Comparison of ENCODE assay signal across 22 mouse cellular contexts in genomic region chr6:120227068-120227467, GRCm38 (mm10).
A peak's percentile ranks its signal among the peaks of the same experiment; 100 is the strongest.
DNase-seq lines count a peak whose midpoint lies in the region; ATAC-seq and TF ChIP-seq lines count a peak whose summit lies in the region.
"Had no signal": no experiment of that assay in that cellular context is flagged by ENCODE, and none has a peak within 500 bp of the region (broad histone marks: within the 10 kb centered on the region; RNA-seq: fewer than 3 reads in every experiment).

No protein-coding gene starts in this region.

- TF ChIP-seq CTCF in small intestine, adult 2 months (IDR thresholded peaks at IDR 0.05; ENCODE audit: extremely low read depth, insufficient read length, insufficient replicate concordance, low read depth, low read length), result no peak
- TF ChIP-seq CTCF in left cerebral cortex, adult 2 months (IDR thresholded peaks at IDR 0.05), result no peak

- no peaks in the 10 kb centered on the region for H3K9me3 ChIP-seq in intestine, embryonic 15.5 days
- H3K9me3 ChIP-seq in intestine, embryonic 16.5 days (ENCODE audit: control insufficient read depth, low read length), result no peaks in the 10 kb centered on the region
- H3K9me3 ChIP-seq: embryonic facial prominence, embryonic 13.5 days; embryonic facial prominence, embryonic 15.5 days; forebrain, embryonic 10.5 days; forebrain, embryonic 12.5 days had no signal

- DNase-seq in left cerebral cortex, adult 2 months (ENCODE audit: extremely low spot score in 1 of 2, low spot score in 2 of 2), result no peak
- DNase-seq in urinary bladder, adult 2 months (ENCODE audit: low spot score), result no peak
- DNase-seq: adrenal gland, adult 2 months; adrenal gland, postnatal 10 days; adrenal gland, postnatal 25 days; cerebellum, adult 11 months; cerebellum, adult 18-20 months; cerebellum, adult 8-10 months; cerebellum, adult 9-11 months; cerebellum, postnatal 14 days; cerebellum, postnatal 36 days; embryo, embryonic 11 days had no signal

- H3K4me3 ChIP-seq in intestine, embryonic 15.5 days (replicated peaks), result no peak overlapping the region
- no peak overlapping the region for H3K4me3 ChIP-seq in intestine, embryonic 16.5 days (ENCODE audit: low read length)
- no peak overlapping the region for H3K4me3 ChIP-seq in small intestine, adult 2 months (ENCODE audit: low read depth, low read length)
- no peak overlapping the region for H3K4me3 ChIP-seq in left cerebral cortex, adult 2 months
- H3K4me3 ChIP-seq: embryonic facial prominence, embryonic 13.5 days; embryonic facial prominence, embryonic 15.5 days; erythroblast, embryonic 14.5 days; forebrain, embryonic 10.5 days; forebrain, embryonic 12.5 days had no signal

- no peak overlapping the region for H3K9ac ChIP-seq in intestine, embryonic 15.5 days
- no peak overlapping the region for H3K9ac ChIP-seq in intestine, embryonic 16.5 days (ENCODE audit: low read depth, low read length)
- H3K9ac ChIP-seq: embryonic facial prominence, embryonic 13.5 days; embryonic facial prominence, embryonic 15.5 days; forebrain, embryonic 12.5 days had no signal

- H3K27me3 ChIP-seq in intestine, embryonic 15.5 days (replicated peaks), result no peaks in the 10 kb centered on the region
- H3K27me3 ChIP-seq in intestine, embryonic 16.5 days (replicated peaks; ENCODE audit: control insufficient read depth, insufficient read depth, low read length), result no peaks in the 10 kb centered on the region
- H3K27me3 ChIP-seq in small intestine, adult 2 months (ENCODE audit: control insufficient read depth, insufficient read depth, low read length), result no peaks in the 10 kb centered on the region
- H3K27me3 ChIP-seq: embryonic facial prominence, embryonic 13.5 days; embryonic facial prominence, embryonic 15.5 days; forebrain, embryonic 12.5 days had no signal

- no peaks in the 10 kb centered on the region for H3K36me3 ChIP-seq in intestine, embryonic 15.5 days
- H3K36me3 ChIP-seq in intestine, embryonic 16.5 days (ENCODE audit: control insufficient read depth, insufficient read depth, low read length), result no peaks in the 10 kb centered on the region
- no peaks in the 10 kb centered on the region; the same call in 1 of the 2 replicates for H3K36me3 ChIP-seq in small intestine, adult 2 months (ENCODE audit: control insufficient read depth, insufficient read depth, low read length)
- H3K36me3 ChIP-seq: embryonic facial prominence, embryonic 13.5 days; embryonic facial prominence, embryonic 15.5 days; forebrain, embryonic 10.5 days; forebrain, embryonic 12.5 days had no signal

- no peak for TF ChIP-seq POLR2A in small intestine, adult 2 months (IDR thresholded peaks at IDR 0.05; ENCODE audit: low read depth, low read length)

- 0 out of 2 replicates have a peak overlapping the region, but pooled peaks have one; percentile 41 for H3K27ac ChIP-seq in intestine, embryonic 15.5 days
- peak overlapping the region; percentile 80 for H3K27ac ChIP-seq in intestine, embryonic 16.5 days (ENCODE audit: low read length)
- H3K27ac ChIP-seq in small intestine, adult 2 months (ENCODE audit: insufficient read depth, low read depth, low read length), result peak overlapping the region; percentile 90
- H3K27ac ChIP-seq in left cerebral cortex, adult 2 months, result no peak overlapping the region
- H3K27ac ChIP-seq: embryonic facial prominence, embryonic 13.5 days; embryonic facial prominence, embryonic 15.5 days; forebrain, embryonic 10.5 days; forebrain, embryonic 12.5 days had no signal

- H3K4me1 ChIP-seq in intestine, embryonic 15.5 days (replicated peaks), result no peaks in the 10 kb centered on the region
- H3K4me1 ChIP-seq in intestine, embryonic 16.5 days (ENCODE audit: control insufficient read depth, insufficient read depth, low read length), result peaks cover 2% of the 10 kb centered on the region; the same call in 1 of the 2 replicates
- H3K4me1 ChIP-seq in small intestine, adult 2 months (ENCODE audit: control insufficient read depth, insufficient read depth, insufficient read length, low read length), result peaks cover 11% of the 10 kb centered on the region; the same call in 1 of the 2 replicates

- intact Hi-C loops in left cerebral cortex, adult 2 months (cut with DNase I), result no loop called here

- 63% methylated on average over 7 of the region's 7 CpGs for WGBS in intestine, embryonic 15.5 days
- WGBS in intestine, embryonic 16.5 days, result 66% methylated on average over 7 of the region's 7 CpGs
- WGBS in small intestine, adult 2 months, result 34% methylated on average over 7 of the region's 7 CpGs

- ATAC-seq in intestine, embryonic 15.5 days, result peak; percentile 81
- ATAC-seq in intestine, embryonic 16.5 days, result peak; percentile 85
- ATAC-seq: forebrain, embryonic 14.5 days; forebrain, embryonic 16.5 days had no signal

- no peak overlapping the region for H3K4me2 ChIP-seq in intestine, embryonic 15.5 days (replicated peaks)
- H3K4me2 ChIP-seq in intestine, embryonic 16.5 days (ENCODE audit: low read depth, low read length), result no peak overlapping the region
- H3K4me2 ChIP-seq: embryonic facial prominence, embryonic 13.5 days; embryonic facial prominence, embryonic 15.5 days; forebrain, embryonic 12.5 days had no signal
